11 mouse cellular contexts compared by ENCODE assay signal in genomic region chr19:6831331-6831730, GRCm38 (mm10). TPM values are rescaled to one million over a fixed set of nuclear protein-coding genes. Genes with fewer than 3 reads are reported as not detected.
DNase-seq lines count a peak whose midpoint lies in the region; ATAC-seq and TF ChIP-seq lines count a peak whose summit lies in the region.
"Had no signal": no experiment of that assay in that cellular context is flagged by ENCODE, and none has a peak within 500 bp of the region (broad histone marks: within the 10 kb centered on the region; RNA-seq: fewer than 3 reads in every experiment).

No protein-coding gene starts in this region.

- no peak overlapping the region for H3K27ac ChIP-seq in cerebellum, adult 2 months (ENCODE audit: insufficient read depth, low read length)
- no peak overlapping the region for H3K27ac ChIP-seq in forebrain, embryonic 10.5 days
- H3K27ac ChIP-seq in limb, embryonic 13.5 days: no peak overlapping the region
- H3K27ac ChIP-seq: macrophage had no signal

- 0 out of 2 replicates have a peak overlapping the region, but pooled peaks have one; percentile 25 for H3K9ac ChIP-seq in limb, embryonic 13.5 days

- ATAC-seq in limb, embryonic 13.5 days (ENCODE audit: low FRiP score, low read depth): 0 out of 2 replicates have a peak, but pooled peaks have one; percentile 26

- no peak for TF ChIP-seq POLR2A in cerebellum, adult 2 months (IDR thresholded peaks at IDR 0.05; ENCODE audit: borderline replicate concordance, insufficient read depth, low read length)

- WGBS in cerebellum, adult 2 months: 44% methylated on average over 17 of the region's 17 CpGs
- 4% methylated on average over 17 of the region's 17 CpGs for WGBS in forebrain, embryonic 10.5 days
- WGBS in limb, embryonic 13.5 days: 4% methylated on average over 17 of the region's 17 CpGs

- no peaks in the 10 kb centered on the region for H3K9me3 ChIP-seq in E14TG2a.4 (ENCODE audit: low read length)
- no peaks in the 10 kb centered on the region for H3K9me3 ChIP-seq in forebrain, embryonic 10.5 days
- 0 out of 2 replicates have a peak, but pooled peaks cover 7% of the 10 kb centered on the region for H3K9me3 ChIP-seq in limb, embryonic 13.5 days

- intact Hi-C loops in left cerebral cortex, postnatal 4 days (cut with DNase I): no loop called here

- peak overlapping the region; percentile 55 for H3K4me2 ChIP-seq in limb, embryonic 13.5 days (replicated peaks)

- H3K4me3 ChIP-seq in cerebellum, adult 2 months (replicated peaks; ENCODE audit: insufficient read depth, low read depth, low read length): peak overlapping the region; percentile 18
- H3K4me3 ChIP-seq in E14TG2a.4 (replicated peaks; ENCODE audit: low read length): peak overlapping the region; percentile 77
- H3K4me3 ChIP-seq in forebrain, embryonic 10.5 days: peak overlapping the region; percentile 53
- H3K4me3 ChIP-seq in limb, embryonic 13.5 days: peak overlapping the region; percentile 28

- peaks cover 30% of the 10 kb centered on the region for H3K36me3 ChIP-seq in E14TG2a.4 (ENCODE audit: insufficient read depth, low read length)
- H3K36me3 ChIP-seq in forebrain, embryonic 10.5 days (replicated peaks): no peaks in the 10 kb centered on the region
- H3K36me3 ChIP-seq in limb, embryonic 13.5 days: peaks cover 39% of the 10 kb centered on the region

- H3K27me3 ChIP-seq in cerebellum, adult 2 months (ENCODE audit: control insufficient read depth, insufficient read depth, low read length): no peaks in the 10 kb centered on the region
- H3K27me3 ChIP-seq in E14TG2a.4 (ENCODE audit: insufficient read depth, low read length): peaks cover 61% of the 10 kb centered on the region
- H3K27me3 ChIP-seq in forebrain, embryonic 10.5 days (ENCODE audit: poor library complexity, severe bottlenecking): peaks cover 93% of the 10 kb centered on the region
- H3K27me3 ChIP-seq in limb, embryonic 13.5 days: peaks cover 97% of the 10 kb centered on the region

- DNase-seq in cerebellum, adult 2 months: no peak
- DNase-seq in cerebellum, postnatal 4 days (ENCODE audit: low spot score in 2 of 2): no peak
- no peak for DNase-seq in forebrain, embryonic 10.5 days (ENCODE audit: extremely low spot score, low spot score)
- DNase-seq in layer of hippocampus, adult 9-10 months (ENCODE audit: low spot score): no peak
- no peak for DNase-seq in left cerebral cortex, postnatal 4 days
- no peak for DNase-seq in kidney, postnatal 4 days
- DNase-seq: cerebellum, adult 18-20 months; gastrocnemius, postnatal 14 days had no signal

- H3K4me1 ChIP-seq in cerebellum, adult 2 months (ENCODE audit: control insufficient read depth, insufficient read depth, low read length): no peaks in the 10 kb centered on the region
- peaks cover 49% of the 10 kb centered on the region for H3K4me1 ChIP-seq in E14TG2a.4 (replicated peaks; ENCODE audit: low read depth, low read length)
- peaks cover 28% of the 10 kb centered on the region for H3K4me1 ChIP-seq in forebrain, embryonic 10.5 days
- peaks cover 17% of the 10 kb centered on the region for H3K4me1 ChIP-seq in limb, embryonic 13.5 days

- no peak for TF ChIP-seq CTCF in cerebellum, adult 2 months (IDR thresholded peaks at IDR 0.05; ENCODE audit: borderline replicate concordance, insufficient read depth, low read depth, low read length)
- no peak for TF ChIP-seq CTCF in E14TG2a.4 (conservative IDR thresholded peaks at IDR 0.05; ENCODE audit: low read length)

RNA-seq across cellular contexts. Expression of gene Rps6ka4, which starts 9.1 kb away (rescaled TPM):
- 26.3 and 28.7 TPM in 2 replicates for polyA plus RNA-seq in cerebellum, adult 2 months (2012; rRNA removed)
- 4.9 and 5.4 TPM in 2 replicates for polyA plus RNA-seq in forebrain, embryonic 10.5 days (2016; fragmentation: Nextera tagmentation; extraction: Ambion mirVana)
- polyA plus RNA-seq in limb, embryonic 13.5 days (2015; fragmentation: Nextera tagmentation; extraction: Ambion mirVana): 20.7 and 21.4 TPM in 2 replicates
- total RNA-seq in left cerebral cortex, postnatal 4 days (2021): 10 to 100 TPM; 22.5 to 23.5 TPM

RNA-seq across cellular contexts. Expression of gene Ccdc88b, which starts 26.7 kb away (rescaled TPM):
- 1.7 and 2.1 TPM in 2 replicates for polyA plus RNA-seq in cerebellum, adult 2 months (2012; rRNA removed)
- 0.32 and 0.36 TPM in 2 replicates for polyA plus RNA-seq in forebrain, embryonic 10.5 days (2016; fragmentation: Nextera tagmentation; extraction: Ambion mirVana)
- 1.1 and 1.2 TPM in 2 replicates for polyA plus RNA-seq in limb, embryonic 13.5 days (2015; fragmentation: Nextera tagmentation; extraction: Ambion mirVana)
- under 1 TPM; 0.82 to 0.91 TPM for total RNA-seq in left cerebral cortex, postnatal 4 days (2021)

Comparison
In these comparisons a context has a peak if more than half of its experiments do, and no peak if none do; other contexts are left out.
1. H3K4me3 ChIP-seq: peak in every context shown above with its lines; median percentile 77 in E14TG2a.4; 53 in forebrain, embryonic 10.5 days; 28 in limb, embryonic 13.5 days; 18 in cerebellum, adult 2 months.